Mouse (Mus musculus) liver, adult 2 months (tissue): ENCODE measurements around the gene Bach2.

Source experiments
- CTCF ChIP-seq: fragments of 200-500 bp; IDR thresholded peaks from 2 replicates; pipeline ENCODE4 v1.5.1; 2011; ENCODE audit warnings: low read depth, low read length, control low read depth
- POLR2A ChIP-seq: fragments of 200-500 bp; IDR thresholded peaks from 2 replicates; pipeline ENCODE4 v1.6.1; 2011; ENCODE audit warnings: low read length, control low read depth; ENCODE audit not compliant: insufficient read depth; ENCODE audit errors: extremely low read depth

GRCm38 (mm10) chr4:32521361-32521740 is 282.7 kb downstream of the Bach2 start:
- TF ChIP-seq CTCF = no peak
- TF ChIP-seq POLR2A = no peak
